Mouse (Mus musculus) CD4-positive, CD25-positive, alpha-beta regulatory T cell, adult 4 months (primary cell): Measurements from ENCODE around the gene Med9. TPM values are rescaled to one million over a fixed set of nuclear protein-coding genes. Genes with fewer than 3 reads are reported as not detected.
"Not testable (repeated sequence)": the region's sequence is repeated elsewhere in the genome, so short reads cannot be mapped to it uniquely, and the experiment has no call there.

ENCODE experiments used
- ATAC-seq: one replicate; pipeline ENCODE4 v1.8.0; 2017
- polyA plus RNA-seq, 2 experiments: library from polyadenylated mRNA; unstranded; fragments of 100-300 nt; shearing (Covaris generic); gene quantifications; one replicate each; pipeline ENCODE4 v1.2.1; 2017

Med9 gene
- polyA plus RNA-seq: 1 to 10 TPM; 4.5 to 5.3 TPM

DNA sequence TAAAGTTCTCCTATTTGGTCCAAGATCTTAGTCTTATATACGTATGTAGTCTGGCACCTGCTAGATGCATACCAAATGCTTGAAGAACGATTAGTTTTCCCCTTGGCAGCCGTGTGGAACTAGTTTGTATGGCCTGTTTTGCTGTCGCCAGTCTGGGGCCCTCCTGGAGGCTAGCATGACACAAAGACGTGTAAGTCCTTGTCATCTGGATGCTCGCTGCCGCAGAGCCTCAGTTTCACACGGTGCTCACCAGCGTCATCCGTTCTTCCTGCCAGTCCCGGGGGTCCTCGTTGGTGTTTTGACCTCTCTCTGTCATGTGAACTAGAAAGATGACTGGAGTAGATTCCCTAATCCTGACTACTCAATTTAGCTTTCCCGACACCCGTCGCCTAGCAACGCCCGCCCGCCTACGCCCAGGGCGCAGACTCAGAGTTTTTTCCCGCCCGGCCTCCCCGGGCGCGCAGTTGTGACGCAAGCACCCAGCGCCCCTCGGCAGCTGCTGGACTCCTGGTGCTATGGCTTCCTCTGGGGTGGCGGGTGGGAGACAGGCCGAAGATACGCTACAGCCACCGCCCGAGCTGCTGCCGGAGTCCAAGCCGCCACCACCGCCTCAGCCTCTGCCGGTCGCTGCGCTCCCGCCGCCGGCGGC, at the start of gene Med9:
Gene Med9 (plus strand): TSS at position 455 of the 649 bp plus-strand sequence.
- peak; percentile 86 for ATAC-seq

DNA sequence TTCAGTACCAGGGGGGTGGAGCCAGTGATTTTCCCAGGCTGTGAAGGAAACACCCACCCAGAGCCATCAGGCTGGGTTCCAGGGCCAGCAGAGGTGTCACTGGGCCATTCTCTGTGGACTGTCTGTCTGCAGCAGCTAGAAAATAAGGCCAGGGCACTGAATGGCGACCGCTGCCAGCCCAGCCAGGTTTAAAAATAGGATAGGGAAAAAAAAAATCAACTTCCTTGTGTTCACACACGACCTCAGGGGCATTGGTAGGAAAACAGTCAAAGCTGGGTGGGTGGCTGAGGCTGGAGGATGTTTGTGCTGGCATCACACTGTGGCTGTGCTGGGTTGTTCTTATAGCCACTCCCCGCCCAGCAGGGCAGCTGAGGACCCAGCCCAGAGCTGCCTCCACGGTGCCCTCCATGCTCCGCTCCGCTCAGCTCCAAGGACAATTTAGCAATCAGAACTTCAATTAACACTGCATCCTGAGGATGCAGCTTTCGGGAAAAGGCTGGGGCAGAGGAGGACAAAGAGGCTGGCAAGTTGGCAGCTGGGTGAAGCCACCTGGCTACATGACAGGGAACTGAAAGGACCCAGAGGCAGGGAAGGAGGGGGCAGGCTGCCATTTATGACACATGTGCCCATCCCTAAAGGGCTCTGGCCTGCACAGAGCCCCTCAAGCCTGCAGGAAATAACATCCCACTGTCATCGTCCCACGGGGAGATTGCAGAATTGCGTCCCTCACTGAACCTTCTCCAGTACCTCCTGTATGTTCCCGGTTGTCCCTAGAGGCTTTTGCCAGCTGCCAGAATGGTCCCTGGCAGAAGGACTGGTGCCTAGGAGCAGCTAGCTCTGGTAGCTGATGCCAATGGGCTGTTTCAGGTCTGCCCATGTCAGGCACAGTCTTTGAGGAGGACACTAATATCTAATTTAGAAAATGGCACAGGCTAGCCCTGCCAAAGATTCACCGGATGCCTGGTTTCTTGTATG, 48.0 kb upstream of the Med9 start:
- ATAC-seq: no peak

DNA sequence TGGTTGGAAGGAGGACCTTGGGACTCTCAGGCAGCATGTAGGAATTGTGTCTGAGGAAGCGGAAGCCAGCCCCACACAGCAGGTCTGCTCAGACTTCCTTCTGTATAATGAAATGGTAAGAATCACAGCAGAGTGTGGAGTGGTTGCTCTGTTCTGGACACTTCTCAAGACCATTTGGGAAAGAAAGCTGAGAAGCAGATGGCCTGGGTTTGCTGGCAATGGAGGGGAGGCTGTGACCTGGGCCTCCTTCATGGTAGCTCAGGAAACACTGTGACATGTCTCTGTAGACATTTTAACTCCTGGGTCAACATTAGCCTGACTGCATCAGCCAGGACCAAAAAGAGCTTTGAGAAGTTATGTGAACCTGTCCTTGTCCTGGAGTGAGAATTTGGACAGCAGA, 47.0 kb upstream of the Med9 start:
- no peak for ATAC-seq

DNA sequence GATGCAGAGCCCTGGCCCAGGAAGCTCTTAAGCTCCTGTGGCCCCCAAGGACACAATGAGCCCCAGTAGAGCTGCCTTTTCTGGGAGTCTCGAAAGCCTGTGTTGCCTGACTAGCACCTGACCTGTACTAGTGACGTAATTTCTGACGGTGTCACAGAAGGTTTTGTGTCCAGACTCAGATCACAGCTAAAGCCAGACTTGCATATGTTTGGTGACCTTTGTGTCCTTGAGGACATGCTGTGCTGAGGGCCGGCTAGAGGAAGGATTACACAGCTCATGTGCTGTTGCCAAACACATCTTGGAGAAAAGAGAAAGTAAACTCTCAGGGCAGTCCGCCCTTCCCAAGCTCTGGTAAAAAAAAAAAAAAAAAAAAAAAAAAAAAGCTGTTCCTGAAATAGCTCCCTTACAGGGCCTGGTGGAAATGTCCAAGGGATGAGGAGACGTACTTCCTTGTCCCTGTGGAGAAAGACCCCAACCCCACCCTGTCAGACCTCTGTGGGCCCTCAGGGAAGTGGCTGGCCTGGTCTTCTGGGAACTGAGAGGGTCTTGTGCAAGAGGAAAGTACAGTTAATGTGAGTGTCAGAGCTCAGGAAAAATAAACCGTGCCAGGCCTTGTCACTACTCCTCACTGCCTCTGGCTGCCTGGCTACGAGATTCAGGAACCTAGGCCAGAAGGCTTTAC, 45.8 kb upstream of the Med9 start:
- no peak for ATAC-seq

DNA sequence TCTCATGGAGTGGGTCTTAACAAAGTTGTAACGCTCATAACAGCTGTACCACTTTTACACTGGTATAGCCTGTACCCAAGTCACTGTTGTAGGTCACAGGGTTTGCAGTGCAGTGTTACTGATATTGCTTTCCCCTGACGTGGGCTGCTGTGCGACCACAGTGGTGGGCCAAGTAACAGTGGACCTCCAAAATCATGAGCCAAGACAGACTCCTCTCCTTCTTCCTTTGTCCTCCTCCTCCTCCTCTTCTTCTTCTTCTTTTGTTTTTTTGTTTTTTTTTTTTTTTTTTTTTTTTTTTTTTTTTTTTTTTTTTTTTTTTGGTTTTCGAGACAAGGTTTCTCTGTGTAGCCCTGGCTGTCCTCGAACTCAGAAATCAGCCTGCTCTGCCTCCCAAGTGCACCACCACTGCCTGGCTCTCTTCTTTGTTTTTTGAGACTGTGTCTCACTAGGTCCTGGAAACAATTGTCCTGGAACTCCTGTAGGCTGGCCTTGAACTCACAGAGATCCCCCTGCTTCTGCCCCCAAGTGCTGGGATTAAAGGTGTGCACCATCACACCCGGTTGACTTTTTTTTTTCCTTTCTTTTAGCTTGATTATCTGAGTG, 41.4 kb upstream of the Med9 start:
- ATAC-seq: no peak

DNA sequence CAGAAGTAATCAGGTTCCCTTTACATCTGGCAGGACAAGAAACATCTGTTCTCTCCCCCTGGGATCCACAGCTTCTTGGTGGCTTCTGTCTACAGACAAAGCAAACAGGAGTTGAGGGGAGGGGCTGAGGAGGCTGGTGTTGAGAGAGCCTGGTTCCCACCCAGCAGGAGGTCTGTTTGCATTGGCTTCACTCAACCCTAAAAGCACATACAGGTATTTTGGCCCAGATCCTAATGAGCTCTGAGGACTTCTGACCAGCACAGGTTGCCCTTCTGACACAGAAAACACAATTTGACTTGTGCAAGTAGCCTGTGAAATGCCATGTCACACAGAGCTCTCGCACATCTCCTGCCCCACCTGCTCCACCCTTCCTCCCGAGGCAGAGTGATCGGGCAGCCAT, 39.6 kb upstream of the Med9 start:
- ATAC-seq: no peak

DNA sequence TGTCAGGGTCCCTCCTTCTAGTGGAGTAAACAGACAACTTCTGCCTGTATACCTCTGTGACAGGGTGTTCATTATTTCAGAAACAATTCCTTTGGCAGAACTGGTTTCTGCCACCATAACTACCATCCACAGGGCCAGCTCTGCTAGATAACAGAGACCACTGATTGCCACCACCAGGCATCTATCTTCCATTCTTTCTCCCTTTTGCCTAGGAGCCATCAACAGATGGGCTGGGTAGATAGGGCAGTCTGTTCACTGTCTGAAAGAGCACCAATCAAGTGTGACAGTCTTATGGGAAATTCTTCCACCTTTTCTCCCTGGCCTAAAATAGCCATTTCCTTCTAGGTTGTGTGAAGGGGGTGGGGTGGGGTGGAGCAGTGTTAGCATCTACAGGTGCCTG, 37.4 kb upstream of the Med9 start:
- no peak for ATAC-seq

DNA sequence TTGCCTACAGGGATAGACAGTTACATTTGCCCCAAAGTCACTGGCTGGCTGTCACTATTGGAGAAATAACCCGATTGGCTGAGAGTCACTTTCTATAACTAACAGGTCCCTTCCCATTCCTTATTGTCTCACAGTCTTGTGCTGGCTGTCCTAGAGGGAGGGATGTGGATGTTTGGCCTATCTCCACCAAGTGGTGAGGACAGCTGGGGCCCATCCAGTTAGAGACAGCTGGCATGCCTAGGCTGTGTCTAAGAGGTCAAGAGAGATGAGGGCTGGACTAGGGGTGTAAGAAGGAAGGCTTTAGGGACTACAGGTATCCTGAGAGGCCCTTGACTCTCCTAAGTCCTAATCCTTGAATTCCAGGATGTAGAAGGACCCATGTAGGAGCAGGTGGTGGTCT, 36.5 kb upstream of the Med9 start:
- ATAC-seq: no peak

DNA sequence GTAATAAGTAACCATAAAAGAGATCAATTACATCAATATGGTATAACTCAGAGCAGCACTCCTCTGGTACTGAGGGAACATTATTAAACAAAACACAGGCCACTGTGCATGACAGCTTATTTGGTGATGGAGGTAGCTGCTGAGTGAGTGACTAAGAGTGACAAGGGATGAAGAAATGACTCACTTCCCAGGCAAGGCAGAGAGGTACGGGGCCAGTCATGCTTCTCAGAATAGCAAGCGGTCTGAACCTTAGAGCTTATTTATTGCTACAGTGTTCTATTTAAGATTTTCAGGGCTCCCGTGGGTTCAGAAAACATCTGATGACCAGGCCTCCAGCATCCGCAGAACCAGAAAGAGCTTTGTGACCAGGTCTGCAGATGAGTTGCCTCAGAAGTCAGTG, 34.3 kb upstream of the Med9 start:
- ATAC-seq: no peak

DNA sequence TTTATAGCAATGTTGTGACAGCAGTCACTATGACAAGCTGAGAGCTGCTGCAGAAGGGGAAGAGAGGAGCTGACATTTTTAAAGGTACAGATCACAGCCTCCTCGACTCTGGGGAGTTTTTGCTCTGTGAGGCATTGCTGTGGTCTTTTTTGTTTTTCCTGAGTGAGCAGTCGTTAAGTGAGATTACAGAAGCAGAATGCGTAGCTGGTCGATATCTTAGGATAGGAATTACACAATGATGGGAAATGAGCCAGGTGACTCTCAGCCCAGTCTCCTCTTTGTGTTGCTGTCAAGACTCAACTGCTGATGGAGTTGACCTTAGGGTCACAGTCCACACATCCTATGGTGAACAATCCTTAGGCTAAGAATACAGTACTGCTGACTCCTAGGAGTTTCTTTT, 30.0 kb upstream of the Med9 start:
- ATAC-seq: no peak

DNA sequence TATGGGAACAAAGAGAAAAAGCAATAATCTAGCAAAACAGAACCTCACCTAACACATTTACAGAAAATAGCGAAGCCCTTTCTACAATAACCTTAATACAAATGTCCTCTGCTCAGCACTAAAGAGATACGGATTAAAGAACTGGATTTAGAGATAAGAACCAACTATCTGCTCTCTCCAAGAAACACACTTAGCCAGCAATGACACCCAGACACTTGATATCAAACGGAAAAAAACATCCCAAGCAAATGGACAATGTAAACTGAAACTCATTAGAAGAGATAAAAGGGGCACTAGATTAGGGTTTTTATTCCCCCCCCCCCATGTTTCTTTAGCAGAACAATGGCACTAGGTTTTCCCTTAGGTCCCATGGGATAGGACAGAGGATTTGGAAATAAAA, 28.6 kb upstream of the Med9 start:
- no peak for ATAC-seq

DNA sequence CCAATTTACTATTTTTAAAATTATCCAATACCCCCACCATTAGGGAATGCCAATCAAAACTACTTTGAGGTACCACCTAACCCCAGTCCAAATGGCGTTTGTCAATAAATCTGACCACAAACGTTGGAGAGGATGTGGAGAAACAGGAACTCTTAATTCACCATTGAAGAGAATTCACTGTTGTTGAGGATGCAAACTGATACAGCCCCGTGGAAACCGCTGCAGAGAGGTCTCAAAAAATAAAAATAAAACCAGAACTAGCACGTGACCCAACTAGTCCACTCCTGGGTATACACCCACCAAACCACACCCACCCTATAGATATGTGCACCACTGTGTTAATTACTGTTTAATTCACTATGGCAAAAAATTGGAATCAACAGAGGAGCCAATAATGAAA, 27.7 kb upstream of the Med9 start:
- ATAC-seq: no peak

DNA sequence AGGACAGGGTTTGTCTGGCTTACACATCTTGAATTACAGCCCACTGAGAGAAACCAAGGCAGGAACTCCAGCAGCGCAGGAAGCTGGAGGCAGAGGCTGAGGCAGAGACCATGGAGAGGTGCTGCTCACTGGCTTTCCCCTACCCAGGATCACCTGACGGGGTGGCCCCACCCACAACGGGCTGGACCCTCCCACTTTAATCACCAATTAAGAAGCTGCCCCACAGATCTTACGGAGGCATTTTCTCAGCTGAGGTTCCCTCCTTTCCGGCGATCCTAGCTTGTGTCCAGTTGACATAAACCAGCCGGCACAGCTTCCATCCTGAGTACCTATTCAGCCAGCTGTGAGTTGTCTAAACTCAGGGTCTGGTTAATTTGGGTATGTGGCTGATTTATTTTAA, 26.7 kb upstream of the Med9 start:
- ATAC-seq: no peak

DNA sequence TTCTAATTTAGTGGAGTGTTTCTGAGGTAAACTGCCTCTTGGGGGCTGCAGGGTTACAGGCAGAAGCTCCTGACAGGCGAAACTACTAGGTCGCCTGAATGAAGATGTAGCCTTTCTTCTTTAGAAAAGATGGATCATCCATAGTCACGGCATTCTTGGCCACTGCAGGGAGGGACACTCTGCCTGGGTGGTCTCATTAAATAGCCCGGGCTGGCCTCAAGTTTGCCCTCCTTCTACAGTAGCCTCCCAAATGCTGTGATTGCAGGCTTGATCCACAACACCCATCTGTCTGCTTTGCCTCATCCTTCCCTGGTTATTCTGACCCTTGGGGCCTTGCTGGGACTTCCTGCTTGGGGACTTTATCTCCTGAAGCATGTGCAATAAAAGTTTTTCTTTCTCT, 18.0 kb upstream of the Med9 start:
- ATAC-seq: no peak

DNA sequence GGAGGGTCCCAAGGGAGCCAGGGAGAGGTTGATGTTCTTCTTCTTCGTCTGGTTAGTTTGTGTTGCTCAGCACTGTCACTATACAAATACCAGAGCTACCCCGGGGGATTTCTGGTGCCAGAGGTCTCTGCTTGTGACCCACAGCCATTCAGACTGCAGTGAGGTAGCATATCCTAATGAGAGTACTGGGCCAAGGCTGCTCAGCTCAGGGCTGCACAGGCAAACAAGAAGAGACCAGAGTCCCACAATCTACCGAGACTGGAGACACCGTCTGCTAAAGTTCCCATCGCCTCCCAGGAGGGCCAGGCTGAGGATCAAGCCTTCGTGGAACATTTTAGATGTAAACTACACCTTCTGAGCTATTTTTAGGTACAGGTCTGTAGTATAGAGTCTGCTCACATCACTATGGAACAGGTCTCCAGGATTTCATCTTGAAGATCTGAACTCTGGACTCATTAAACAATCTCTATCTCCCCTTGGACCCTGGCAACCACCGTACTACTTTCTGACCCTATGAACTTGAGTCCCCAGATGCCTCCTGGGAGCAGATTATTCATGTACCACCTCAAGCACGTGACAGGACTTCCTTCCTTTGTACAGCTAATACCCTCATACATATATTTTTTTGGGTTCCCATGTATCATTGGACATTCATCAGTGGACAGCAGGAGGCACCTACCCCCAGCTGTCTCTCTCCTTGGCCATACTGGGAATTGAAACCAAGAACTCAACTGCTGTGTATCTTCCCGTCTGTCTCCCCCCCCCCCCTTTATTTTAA, 15.3 kb upstream of the Med9 start:
- no peak for ATAC-seq

DNA sequence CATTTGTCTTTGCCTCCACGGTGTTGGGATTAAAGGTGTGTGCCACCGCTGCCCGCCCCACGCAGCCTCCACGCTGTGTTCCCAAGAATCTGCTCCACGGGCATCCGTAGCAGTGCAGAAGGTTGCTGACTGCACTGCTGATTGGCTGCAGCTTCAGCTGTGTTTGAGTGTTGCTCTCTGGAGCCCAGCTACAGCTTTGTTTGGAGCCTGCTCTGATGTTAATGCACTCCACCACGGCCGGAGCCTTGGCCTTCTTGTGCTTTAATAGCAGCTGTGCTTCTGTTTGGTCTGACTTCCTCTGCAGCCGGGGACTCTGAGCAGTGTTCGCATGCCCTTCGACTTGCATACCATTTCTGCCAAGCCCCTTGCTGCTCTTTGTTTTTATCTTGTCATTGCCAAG, 14.1 kb upstream of the Med9 start:
- ATAC-seq: no peak

DNA sequence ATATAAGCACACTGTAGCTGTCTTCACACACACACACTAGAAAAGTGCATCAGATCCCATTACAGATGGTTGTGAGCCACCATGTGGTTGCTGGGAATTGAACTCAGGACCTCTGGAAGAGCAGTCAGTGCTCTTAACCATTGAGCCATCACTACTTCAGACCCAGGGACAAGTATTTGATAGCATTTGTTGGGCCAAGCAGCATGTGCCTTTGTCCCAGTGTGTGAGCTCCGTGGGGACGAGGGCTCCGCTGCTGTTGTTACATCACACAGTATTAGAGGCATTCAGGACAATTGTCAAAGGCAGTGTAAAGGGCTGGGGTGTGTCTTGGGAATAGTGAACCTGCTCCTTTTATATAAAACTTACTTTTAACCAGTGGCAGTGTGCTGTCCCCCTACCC, 11.0 kb upstream of the Med9 start:
- no peak for ATAC-seq

DNA sequence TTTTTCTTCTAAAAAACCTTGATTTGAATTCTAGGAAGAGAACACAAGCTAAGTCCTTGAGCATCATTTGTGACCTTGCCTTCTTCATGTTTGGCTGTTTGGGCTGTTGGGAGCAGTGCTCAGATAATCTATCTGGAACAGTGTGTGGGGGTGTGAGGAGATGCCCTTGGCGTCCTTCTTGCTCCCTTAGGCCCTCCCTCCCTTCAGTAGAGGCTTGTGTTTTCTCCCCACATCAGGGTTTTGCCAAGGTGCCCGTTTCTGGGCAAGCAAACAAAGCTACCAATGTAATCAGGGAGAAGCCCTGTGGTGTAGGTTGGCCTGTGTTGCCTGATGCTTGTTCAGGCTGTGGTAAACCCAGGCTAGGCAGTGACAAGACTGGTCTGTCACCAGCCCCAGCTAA, 10.4 kb upstream of the Med9 start:
- ATAC-seq: no peak

DNA sequence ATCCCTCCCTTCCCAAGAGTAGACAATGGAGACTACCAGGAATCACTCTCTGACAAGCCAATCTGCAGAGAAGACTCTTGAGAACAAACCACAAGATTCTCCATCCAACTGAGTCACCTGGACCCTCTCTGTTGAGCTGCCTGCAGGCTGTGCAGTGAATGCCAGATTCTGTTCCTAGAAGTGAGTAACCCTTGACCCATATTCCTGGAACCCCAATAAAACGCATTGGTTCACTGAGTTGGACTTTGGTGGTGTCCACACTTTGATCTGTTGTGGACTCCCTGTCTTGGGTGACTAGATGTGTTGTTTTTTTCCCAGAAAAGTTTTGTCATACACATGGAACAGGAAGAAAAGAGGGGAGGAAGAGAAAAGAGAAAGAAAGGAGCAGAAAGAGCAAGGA, 8.2 kb upstream of the Med9 start:
- ATAC-seq: no peak

DNA sequence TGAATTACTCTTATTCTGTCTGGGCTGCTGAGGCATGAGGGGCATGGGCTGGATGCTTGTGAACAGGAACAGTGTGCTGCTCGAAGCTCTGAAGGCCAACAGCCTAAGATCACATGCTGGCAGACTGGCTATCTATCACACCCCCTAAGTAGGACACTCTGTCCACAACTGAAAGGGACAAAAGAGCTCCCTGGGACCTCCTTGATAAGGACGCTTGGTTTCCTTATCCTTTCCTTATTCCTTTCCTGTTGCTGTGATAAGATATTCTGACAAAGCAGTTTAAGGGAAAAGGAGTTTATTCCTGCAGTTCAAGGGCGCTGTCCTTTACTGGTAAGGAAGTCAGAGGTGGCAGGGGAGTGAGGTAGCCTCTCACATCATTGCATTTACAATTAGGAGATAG, 7.4 kb upstream of the Med9 start:
- ATAC-seq: no peak

DNA sequence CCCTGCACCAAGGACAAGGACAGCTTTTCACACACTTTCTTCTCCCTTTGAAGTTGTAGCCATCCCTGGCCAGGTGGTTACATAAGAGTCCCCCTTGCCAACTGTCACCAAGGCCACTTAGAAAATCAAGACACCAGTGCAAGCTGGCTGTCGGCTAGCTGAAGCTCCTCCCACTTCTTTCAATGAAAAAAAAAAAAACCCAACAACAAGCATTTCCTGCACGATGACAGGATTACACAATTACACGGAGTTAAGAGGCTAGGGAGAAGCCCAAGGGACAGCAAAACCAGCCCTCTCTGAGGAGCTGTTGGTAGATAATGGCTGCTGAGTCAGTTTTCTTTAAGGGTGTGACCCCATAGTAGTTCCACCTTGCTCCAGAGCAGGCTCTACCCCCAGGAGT, 6.6 kb upstream of the Med9 start:
- ATAC-seq: no peak

DNA sequence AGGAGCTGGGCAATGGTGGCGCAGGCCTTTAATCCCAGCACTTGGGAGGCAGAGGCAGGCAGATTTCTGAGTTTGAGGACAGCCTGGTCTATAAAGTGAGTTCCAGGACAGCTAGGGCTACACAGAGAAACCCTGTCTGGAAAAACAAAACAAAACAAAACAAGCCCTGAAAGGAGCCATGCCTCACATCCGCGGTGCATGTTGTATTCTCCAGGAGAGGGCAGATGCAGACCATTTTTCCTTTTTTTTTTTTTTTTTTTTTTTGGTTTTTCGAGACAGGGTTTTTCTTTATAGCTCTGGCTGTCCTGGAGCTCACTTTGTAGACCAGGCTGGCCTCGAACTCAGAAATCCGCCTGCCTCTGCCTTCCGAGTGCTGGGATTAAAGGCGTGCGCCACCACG, 3.2 kb upstream of the Med9 start:
- ATAC-seq: not testable (repeated sequence)

DNA sequence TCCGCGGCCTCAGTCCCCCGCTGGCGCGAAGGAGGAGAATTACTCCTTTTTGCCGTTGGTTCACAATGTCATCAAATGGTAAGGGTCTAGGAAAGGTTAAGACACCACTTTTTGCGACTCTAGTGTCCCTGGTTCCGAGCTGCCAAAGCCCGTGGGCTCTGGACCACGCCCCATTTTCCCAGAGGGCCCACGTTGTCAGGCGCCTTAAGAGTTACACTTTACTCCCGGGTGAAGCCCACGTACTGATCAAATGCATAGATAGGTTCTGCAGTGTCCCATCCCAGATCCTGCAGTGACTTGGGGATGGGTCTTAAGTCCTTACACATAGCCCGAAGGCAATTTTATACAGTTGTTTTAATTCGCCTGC, 378 bp downstream of the Med9 start:
- peak; percentile 30 for ATAC-seq
